Mouse (Mus musculus) left cerebral cortex, postnatal 14 days (tissue): Measurements from ENCODE around the gene Rnf167. TPM values are rescaled to one million over a fixed set of nuclear protein-coding genes. Genes with fewer than 3 reads are reported as not detected.
A peak's percentile ranks its signal among the peaks of the same experiment; 100 is the strongest.

Source experiments
- DNase-seq, 2 experiments: peaks; one replicate each; pipeline ENCODE4 v3.0.0; 2021 to 2022; ENCODE audit warnings: low spot score in 2 of 2, mixed read lengths in 1 of 2
- intact Hi-C: fragments of 180-260 bp; cut with DNase I; formaldehyde crosslinking; loops from one replicate; pipeline ENCODE4 v1.15.1; 2025
- long read RNA-seq, 2 experiments: library from polyadenylated mRNA; stranded (forward); transcript quantifications; one replicate each; pipeline ENCODE4 v2.0.0; 2021
- total RNA-seq, 2 experiments: library from RNA; stranded (reverse); gene quantifications; 2 replicates each; pipeline ENCODE4 v1.2.3; 2021

Gene Rnf167
- 10 to 100 TPM; 67.3 to 69.1 TPM for total RNA-seq
- long read RNA-seq, experiment 1, transcript Rnf167-201 (9 exons, 1,833 nt): major isoform, 49 of 73 reads
- long read RNA-seq, experiment 1, partial matches to known transcripts: 3 of 73 reads
- long read RNA-seq, experiment 1, other reads (novel, unspliced or antisense): 20 of 73 reads
- long read RNA-seq, experiment 2, transcript Rnf167-201 (9 exons, 1,833 nt): major isoform, 36 of 62 reads
- long read RNA-seq, experiment 2, partial matches to known transcripts: 6 of 62 reads
- long read RNA-seq, experiment 2, other reads (novel, unspliced or antisense): 20 of 62 reads

- peak; percentile 97 to 99 for DNase-seq
- intact Hi-C loops: loop anchor here (10.0 kb wide), 1 partner anchor 212 kb away; the partner anchor contains the start of gene Arrb2
Observed at GRCm38 (mm10) chr11:70646691-70647650, at the start of gene Rnf167, which contains the start of gene Slc25a11. Rnf167 (plus strand) TSS chr11:70647235. Slc25a11 (minus strand) TSS chr11:70647479.

GRCm38 (mm10) chr11:70597301-70597700, 49.7 kb upstream of the Rnf167 start:
- intact Hi-C loops: no loop called here

GRCm38 (mm10) chr11:70598451-70598953, 48.5 kb upstream of the Rnf167 start:
- no peak for DNase-seq
- intact Hi-C loops: no loop called here

More at GRCm38 (mm10) chr11:70597301-70597700, 49.7 kb upstream of the Rnf167 start:
- no peak for DNase-seq

GRCm38 (mm10) chr11:70605024-70605566, 41.9 kb upstream of the Rnf167 start:
- peak; percentile 68 to 77 for DNase-seq
- intact Hi-C loops: loop anchor here (5.0 kb wide), 2 partner anchors 43 to 63 kb away; partner anchors contain the start of genes Mink1 and Pld2

GRCm38 (mm10) chr11:70606717-70607116, 40.3 kb upstream of the Rnf167 start:
- no peak for DNase-seq

GRCm38 (mm10) chr11:70607611-70608010, 39.4 kb upstream of the Rnf167 start:
- intact Hi-C loops: loop anchor here (5.0 kb wide), 2 partner anchors 45 to 65 kb away; partner anchors contain the start of genes Mink1 and Pld2
- no peak for DNase-seq

More at GRCm38 (mm10) chr11:70606717-70607116, 40.3 kb upstream of the Rnf167 start:
- intact Hi-C loops: loop anchor here (5.0 kb wide), 2 partner anchors 44 to 64 kb away; partner anchors contain the start of genes Mink1 and Pld2

- intact Hi-C loops: loop anchor here (5.0 kb wide), 2 partner anchors 46 to 66 kb away; partner anchors contain the start of genes Mink1 and Pld2
- DNase-seq: no peak
Observed at GRCm38 (mm10) chr11:70608381-70609066, 38.5 kb upstream of the Rnf167 start.

- intact Hi-C loops: no loop called here
Observed at GRCm38 (mm10) chr11:70610752-70611151, 36.3 kb upstream of the Rnf167 start.

GRCm38 (mm10) chr11:70612505-70612904, 34.5 kb upstream of the Rnf167 start:
- no peak for DNase-seq
- intact Hi-C loops: no loop called here

More at GRCm38 (mm10) chr11:70610752-70611151, 36.3 kb upstream of the Rnf167 start:
- no peak for DNase-seq

GRCm38 (mm10) chr11:70615074-70615473, 32.0 kb upstream of the Rnf167 start:
- DNase-seq: no peak
- intact Hi-C loops: no loop called here

GRCm38 (mm10) chr11:70615516-70616093, 31.4 kb upstream of the Rnf167 start, which contains the start of gene 4930544D05Rik:
4930544D05Rik (plus strand) TSS chr11:70615848.
- no peak for DNase-seq
- intact Hi-C loops: no loop called here

GRCm38 (mm10) chr11:70619101-70619500, 27.9 kb upstream of the Rnf167 start, which contains the start of gene Chrne:
Chrne (minus strand) TSS chr11:70619216.
- intact Hi-C loops: no loop called here
- DNase-seq: no peak

- intact Hi-C loops: no loop called here
- no peak for DNase-seq
Observed at GRCm38 (mm10) chr11:70621972-70622814, 24.8 kb upstream of the Rnf167 start.

- DNase-seq: no peak
- intact Hi-C loops: no loop called here
Observed at GRCm38 (mm10) chr11:70623053-70623742, 23.8 kb upstream of the Rnf167 start.

- DNase-seq: no peak
- intact Hi-C loops: no loop called here
Observed at GRCm38 (mm10) chr11:70625473-70625872, 21.6 kb upstream of the Rnf167 start.

GRCm38 (mm10) chr11:70626877-70627276, 20.2 kb upstream of the Rnf167 start:
- intact Hi-C loops: no loop called here
- DNase-seq: no peak

- no peak for DNase-seq
- intact Hi-C loops: no loop called here
Observed at GRCm38 (mm10) chr11:70628431-70628830, 18.6 kb upstream of the Rnf167 start.
